Mouse (Mus musculus) embryo, embryonic 10.5 days (tissue): ENCODE data around the gene Ppme1.

Source experiments
- DNase-seq: peaks from one replicate; pipeline ENCODE4 v3.0.0-alpha.2; 2015; ENCODE audit warnings: low spot score

Gene Ppme1

GRCm38 (mm10) chr7:100371495-100372451, at the start of gene Ppme1, which contains the start of gene C2cd3:
Gene Ppme1, minus strand, starts transcription at chr7:100372307.
Gene C2cd3, plus strand, starts transcription at chr7:100372233.
- DNase-seq: peak; percentile 100

GRCm38 (mm10) chr7:100408684-100409083, 36.6 kb upstream of the Ppme1 start:
- DNase-seq: no peak

- DNase-seq: no peak
Measured at GRCm38 (mm10) chr7:100407677-100408076, 35.6 kb upstream of the Ppme1 start.

GRCm38 (mm10) chr7:100402715-100403114, 30.6 kb upstream of the Ppme1 start:
- no peak for DNase-seq

GRCm38 (mm10) chr7:100400899-100401539, 28.9 kb upstream of the Ppme1 start:
- no peak for DNase-seq

- DNase-seq: peak; percentile 69
Measured at GRCm38 (mm10) chr7:100399231-100399913, 27.3 kb upstream of the Ppme1 start.

GRCm38 (mm10) chr7:100392265-100392664, 20.2 kb upstream of the Ppme1 start:
- peak; percentile 29 for DNase-seq

- DNase-seq: no peak
Measured at GRCm38 (mm10) chr7:100390166-100390565, 18.1 kb upstream of the Ppme1 start.

GRCm38 (mm10) chr7:100388174-100388573, 16.1 kb upstream of the Ppme1 start:
- DNase-seq: no peak

- no peak for DNase-seq
Measured at GRCm38 (mm10) chr7:100383207-100383606, 11.1 kb upstream of the Ppme1 start.

- DNase-seq: no peak
Measured at GRCm38 (mm10) chr7:100381161-100381560, 9.1 kb upstream of the Ppme1 start.

- DNase-seq: no peak
Measured at GRCm38 (mm10) chr7:100378257-100378656, 6.2 kb upstream of the Ppme1 start.

GRCm38 (mm10) chr7:100372452-100372980, 409 bp upstream of the Ppme1 start:
- peak; percentile 54 for DNase-seq

GRCm38 (mm10) chr7:100364888-100365287, 7.2 kb downstream of the Ppme1 start:
- peak; percentile 23 for DNase-seq

GRCm38 (mm10) chr7:100363162-100363561, 8.9 kb downstream of the Ppme1 start:
- no peak for DNase-seq

GRCm38 (mm10) chr7:100357856-100358255, 14.3 kb downstream of the Ppme1 start:
- DNase-seq: no peak

- no peak for DNase-seq
Measured at GRCm38 (mm10) chr7:100356768-100357167, 15.3 kb downstream of the Ppme1 start.

GRCm38 (mm10) chr7:100356324-100356723, 15.8 kb downstream of the Ppme1 start:
- DNase-seq: no peak

GRCm38 (mm10) chr7:100354984-100355383, 17.1 kb downstream of the Ppme1 start:
- no peak for DNase-seq

GRCm38 (mm10) chr7:100335921-100336320, 36.2 kb downstream of the Ppme1 start:
- no peak for DNase-seq

- no peak for DNase-seq
Measured at GRCm38 (mm10) chr7:100331269-100331668, 40.8 kb downstream of the Ppme1 start.

- DNase-seq: no peak
Measured at GRCm38 (mm10) chr7:100328636-100329035, 43.5 kb downstream of the Ppme1 start.
